20 mouse cellular contexts compared by ENCODE assay signal in the genomic region with DNA sequence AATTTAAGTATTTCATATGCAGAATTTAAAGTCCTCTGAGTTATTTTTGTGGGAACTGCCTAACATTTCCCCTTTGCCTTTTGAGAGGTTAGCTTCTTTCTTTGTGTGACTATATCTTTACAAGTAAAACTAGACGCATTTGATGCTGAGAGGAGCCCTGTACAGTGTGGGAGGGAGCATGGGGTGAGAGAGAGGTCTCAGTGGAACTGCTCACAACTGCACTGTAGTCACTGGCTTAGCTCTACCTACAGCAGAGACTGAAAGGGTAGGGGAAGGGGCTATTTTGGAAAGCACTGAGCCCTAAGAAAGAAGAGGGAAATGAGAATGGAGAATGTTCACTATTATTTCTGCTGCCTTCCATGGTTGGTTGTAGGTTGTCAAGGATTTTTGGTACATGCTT. TPM values are rescaled to one million over a fixed set of nuclear protein-coding genes. Genes with fewer than 3 reads are reported as not detected.
"Had no signal": no experiment of that assay in that cellular context is flagged by ENCODE, and none has a peak within 500 bp of the region (broad histone marks: within the 10 kb centered on the region; RNA-seq: fewer than 3 reads in every experiment).

No protein-coding gene starts in this region.

- H3K36me3 ChIP-seq: kidney, embryonic 15.5 days; liver, embryonic 13.5 days; neural tube, embryonic 13.5 days; stomach, embryonic 15.5 days had no signal

- H3K4me3 ChIP-seq: kidney, embryonic 15.5 days; left cerebral cortex, adult 2 months; liver, embryonic 13.5 days; myocyte; neural tube, embryonic 13.5 days; stomach, embryonic 15.5 days had no signal

- H3K27me3 ChIP-seq: kidney, embryonic 15.5 days; liver, embryonic 13.5 days; neural tube, embryonic 13.5 days; stomach, embryonic 15.5 days had no signal

- DNase-seq: kidney, adult 11 months; kidney, adult 8-10 months; kidney, postnatal 10 days; kidney, postnatal 36 days; layer of hippocampus, postnatal 36 days; liver, embryonic 13.5 days; lung, adult 2 months; lung, postnatal 14 days; lung, postnatal 4 days; right cerebral cortex, postnatal 25 days; spleen, adult 18-20 months; thymus, postnatal 25 days had no signal

- H3K9ac ChIP-seq: kidney, embryonic 15.5 days; liver, embryonic 13.5 days; neural tube, embryonic 13.5 days; stomach, embryonic 15.5 days had no signal

- H3K4me2 ChIP-seq: kidney, embryonic 15.5 days; liver, embryonic 13.5 days; stomach, embryonic 15.5 days had no signal

- H3K27ac ChIP-seq: kidney, embryonic 15.5 days; left cerebral cortex, adult 2 months; liver, embryonic 13.5 days; neural tube, embryonic 13.5 days; stomach, embryonic 15.5 days had no signal

- H3K9me3 ChIP-seq: kidney, embryonic 15.5 days; liver, embryonic 13.5 days; neural tube, embryonic 13.5 days; stomach, embryonic 15.5 days had no signal

- H3K4me1 ChIP-seq: stomach, embryonic 15.5 days had no signal

RNA-seq across cellular contexts. Expression of a gene that starts 25.0 kb away (rescaled TPM):
- total RNA-seq: megakaryocyte-erythroid progenitor cell, adult 5-6 weeks; monocyte, adult 5-6 weeks; neutrophil, adult 5-6 weeks had no signal
